Mouse (Mus musculus) E14TG2a.4 (cell line): ENCODE results near the gene Tsacc.

Experiments
- CTCF ChIP-seq: conservative IDR thresholded peaks from 2 replicates; pipeline ENCODE4 v1.5.1; 2014; ENCODE audit warnings: low read length
- NANOG ChIP-seq: IDR thresholded peaks from 2 replicates; pipeline ENCODE4 v1.6.1; 2014; ENCODE audit warnings: borderline replicate concordance, low read length, mixed read lengths
- POU5F1 ChIP-seq: IDR thresholded peaks from 2 replicates; pipeline ENCODE4 v1.6.1; 2014; ENCODE audit warnings: low read length, borderline replicate concordance

- peak; percentile 86 for TF ChIP-seq CTCF
- no peak for TF ChIP-seq NANOG
- TF ChIP-seq POU5F1: no peak
Measured at GRCm38 (mm10) chr3:88245811-88246210, 51.0 kb downstream of the Tsacc start.
